Mouse (Mus musculus): ENCODE data around the gene Cdc42ep4.

Gene Cdc42ep4

GRCm38 (mm10) chr11:113751484-113752084 lies at the start of gene Cdc42ep4:
TSS of gene Cdc42ep4 (minus strand) at chr11:113751881.
- DNase-seq (ENCODE audit: low spot score), result peak; percentile 58

GRCm38 (mm10) chr11:113800026-113800425 lies 48.3 kb upstream of the Cdc42ep4 start:
- DNase-seq (ENCODE audit: low spot score), result no peak

- DNase-seq (ENCODE audit: low spot score), result no peak
Measured at GRCm38 (mm10) chr11:113799041-113799447, 47.4 kb upstream of the Cdc42ep4 start.

GRCm38 (mm10) chr11:113798011-113798410 lies 46.3 kb upstream of the Cdc42ep4 start:
- DNase-seq (ENCODE audit: low spot score), result peak; percentile 41

GRCm38 (mm10) chr11:113797014-113797983 lies 45.6 kb upstream of the Cdc42ep4 start:
- no peak for DNase-seq (ENCODE audit: low spot score)

GRCm38 (mm10) chr11:113795846-113796245 lies 44.2 kb upstream of the Cdc42ep4 start:
- DNase-seq (ENCODE audit: low spot score), result no peak

- peak; percentile 57 for DNase-seq (ENCODE audit: low spot score)
Measured at GRCm38 (mm10) chr11:113791357-113792215, 39.9 kb upstream of the Cdc42ep4 start.

- no peak for DNase-seq (ENCODE audit: low spot score)
Measured at GRCm38 (mm10) chr11:113789101-113789500, 37.4 kb upstream of the Cdc42ep4 start.

GRCm38 (mm10) chr11:113788183-113788789 lies 36.6 kb upstream of the Cdc42ep4 start:
- no peak for DNase-seq (ENCODE audit: low spot score)

- DNase-seq (ENCODE audit: low spot score), result no peak
Measured at GRCm38 (mm10) chr11:113787432-113788182, 35.9 kb upstream of the Cdc42ep4 start.

- no peak for DNase-seq (ENCODE audit: low spot score)
Measured at GRCm38 (mm10) chr11:113787009-113787408, 35.3 kb upstream of the Cdc42ep4 start.

- no peak for DNase-seq (ENCODE audit: low spot score)
Measured at GRCm38 (mm10) chr11:113786395-113786794, 34.7 kb upstream of the Cdc42ep4 start.

GRCm38 (mm10) chr11:113785406-113786171 lies 33.9 kb upstream of the Cdc42ep4 start:
- DNase-seq (ENCODE audit: low spot score), result peak; percentile 47

- no peak for DNase-seq (ENCODE audit: low spot score)
Measured at GRCm38 (mm10) chr11:113784656-113785396, 33.1 kb upstream of the Cdc42ep4 start.

GRCm38 (mm10) chr11:113782496-113782895 lies 30.8 kb upstream of the Cdc42ep4 start:
- DNase-seq (ENCODE audit: low spot score), result no peak

- no peak for DNase-seq (ENCODE audit: low spot score)
Measured at GRCm38 (mm10) chr11:113782006-113782405, 30.3 kb upstream of the Cdc42ep4 start.

GRCm38 (mm10) chr11:113779680-113780041 lies 28.0 kb upstream of the Cdc42ep4 start:
- DNase-seq (ENCODE audit: low spot score), result no peak

- DNase-seq (ENCODE audit: low spot score), result no peak
Measured at GRCm38 (mm10) chr11:113778733-113779679, 27.3 kb upstream of the Cdc42ep4 start.
